Mouse (Mus musculus) B cell, adult 2 months (primary cell): ENCODE measurements around the gene Mmp23.
"Not testable (repeated sequence)": the region's sequence is repeated elsewhere in the genome, so short reads cannot be mapped to it uniquely, and the experiment has no call there.

Experiments
- DNase-seq, 2 experiments: peaks; one replicate each; pipeline ENCODE4 v3.0.0; 2022

Gene Mmp23

DNA sequence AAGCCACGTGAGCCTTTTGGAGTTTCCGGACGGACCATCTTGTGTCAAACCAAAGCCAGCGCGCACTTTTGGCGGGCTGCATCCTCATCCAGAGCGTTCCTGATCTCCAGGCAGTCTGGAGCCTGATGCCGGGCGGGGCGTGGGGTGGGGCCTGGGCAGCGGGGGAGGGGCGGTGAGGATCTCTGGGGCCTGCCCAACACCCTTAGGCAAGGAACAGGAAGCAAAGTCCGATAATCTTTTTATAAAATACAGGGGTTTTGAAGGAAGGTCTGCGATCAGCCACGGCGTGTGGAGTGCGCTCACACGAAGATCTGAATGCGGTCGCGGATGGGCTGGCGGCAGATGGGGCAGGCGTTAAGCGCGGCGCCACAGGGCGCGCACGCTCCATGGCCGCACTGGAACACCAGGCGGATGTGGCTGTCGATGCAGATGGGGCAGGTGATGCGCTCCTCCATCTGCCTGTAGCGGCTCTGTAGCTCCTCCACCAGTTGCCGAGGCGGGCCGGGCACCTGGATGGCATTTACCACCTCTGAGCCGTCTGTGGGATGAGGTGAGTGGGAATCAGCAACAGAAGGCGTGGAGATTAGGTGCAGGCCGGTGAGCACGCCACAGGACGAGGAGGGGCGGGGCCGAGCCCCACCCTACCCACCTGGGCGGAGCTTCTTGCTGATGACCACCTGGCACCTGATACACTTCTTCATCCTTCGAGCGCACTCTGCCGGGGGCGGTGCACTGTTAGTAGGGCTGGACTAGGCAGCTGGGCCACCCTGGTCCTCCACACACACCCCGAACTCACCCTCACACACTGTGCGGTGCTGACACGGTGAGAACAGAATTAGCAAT lies 1.5 kb upstream of the Mmp23 start:
- peak; percentile 59 to 63 for DNase-seq

DNA sequence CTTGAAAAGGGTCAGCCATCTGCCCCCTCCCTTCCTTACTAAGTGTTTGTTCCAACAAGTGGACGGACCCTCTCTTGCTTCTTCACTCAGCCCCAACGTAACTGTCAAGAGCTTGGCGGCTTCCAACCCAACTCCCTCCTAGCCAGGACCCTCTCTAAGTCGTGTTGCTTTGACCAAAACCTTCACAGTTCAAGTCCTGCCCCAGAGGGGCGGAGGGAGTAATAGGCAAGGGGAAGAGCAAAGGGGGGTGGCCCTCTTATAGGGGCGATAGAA lies 935 bp upstream of the Mmp23 start:
- DNase-seq = peak; percentile 41 to 46

DNA sequence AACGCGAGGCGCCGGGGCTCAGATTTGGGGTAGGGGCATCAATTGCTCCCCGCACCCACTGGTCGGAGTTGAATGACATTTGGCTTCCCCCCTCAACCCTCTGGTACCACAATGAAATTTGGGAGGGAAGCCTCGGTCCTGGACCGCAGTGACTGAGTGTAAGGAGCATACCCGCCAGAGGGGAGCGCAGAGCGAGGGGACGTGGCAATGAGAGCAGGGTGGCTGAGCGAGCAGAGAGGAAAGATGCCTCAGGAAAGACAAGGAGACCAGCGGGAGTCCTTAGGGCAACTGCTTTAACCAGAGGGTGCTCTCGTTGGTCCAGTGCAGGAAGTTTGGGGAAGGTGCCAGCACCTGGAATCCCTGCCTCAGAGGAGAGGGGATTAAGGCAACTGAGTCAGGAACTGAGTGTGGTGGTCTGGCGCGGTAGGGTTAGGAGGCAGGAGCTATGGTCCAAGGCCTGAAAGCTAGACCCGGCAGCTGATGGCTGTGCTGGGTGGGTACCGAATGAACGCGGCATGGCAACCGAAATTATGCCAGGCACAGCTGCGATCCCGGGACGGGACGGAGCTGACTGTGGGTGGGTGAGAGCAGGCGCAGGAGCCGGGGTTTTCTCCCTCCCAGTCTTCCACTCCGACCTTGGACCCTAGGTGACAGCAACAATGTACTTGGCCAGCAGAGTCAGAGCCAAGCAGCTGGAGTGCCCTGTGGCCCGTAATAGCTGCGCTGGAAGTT lies 433 bp upstream of the Mmp23 start:
- DNase-seq = peak; percentile 32 to 33

DNA sequence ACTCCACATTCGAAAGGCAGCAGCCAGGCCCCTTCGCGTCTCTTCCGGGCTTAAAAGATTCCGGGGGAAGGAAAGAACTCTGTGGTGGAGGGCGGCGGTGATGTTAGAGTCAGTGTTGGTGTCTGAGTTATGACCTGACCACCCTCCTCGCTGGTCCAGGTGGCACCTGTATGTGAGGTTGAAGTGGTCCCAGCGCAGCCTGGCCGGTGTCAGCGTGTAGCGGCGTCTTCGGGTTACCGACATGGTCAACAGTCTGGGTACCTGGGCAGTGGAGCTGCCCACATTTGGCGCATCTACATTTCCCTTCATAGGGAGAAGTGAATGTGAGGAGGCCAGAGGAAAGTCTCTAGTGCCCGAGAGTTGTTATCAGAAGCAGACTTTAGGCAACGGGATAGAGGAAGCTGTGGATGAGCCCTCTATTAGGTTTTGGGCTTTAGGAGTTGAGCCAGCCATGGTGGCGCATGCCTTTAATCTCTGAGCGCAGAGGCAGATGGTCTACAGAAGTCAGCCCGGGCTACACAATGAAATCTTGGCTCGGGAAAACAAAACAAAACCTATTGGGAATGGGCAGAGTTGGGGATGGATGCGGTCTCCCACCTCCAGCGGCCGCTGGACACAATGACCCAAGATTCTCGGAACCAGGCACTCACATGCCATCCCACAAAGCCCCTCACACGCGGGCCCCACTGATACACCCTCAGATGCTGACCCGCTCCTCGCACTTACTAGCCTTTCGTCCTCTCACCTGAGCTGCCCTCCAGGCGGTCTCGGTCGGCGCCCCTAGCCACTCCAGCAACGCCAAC lies 700 bp downstream of the Mmp23 start:
- DNase-seq = no peak

DNA sequence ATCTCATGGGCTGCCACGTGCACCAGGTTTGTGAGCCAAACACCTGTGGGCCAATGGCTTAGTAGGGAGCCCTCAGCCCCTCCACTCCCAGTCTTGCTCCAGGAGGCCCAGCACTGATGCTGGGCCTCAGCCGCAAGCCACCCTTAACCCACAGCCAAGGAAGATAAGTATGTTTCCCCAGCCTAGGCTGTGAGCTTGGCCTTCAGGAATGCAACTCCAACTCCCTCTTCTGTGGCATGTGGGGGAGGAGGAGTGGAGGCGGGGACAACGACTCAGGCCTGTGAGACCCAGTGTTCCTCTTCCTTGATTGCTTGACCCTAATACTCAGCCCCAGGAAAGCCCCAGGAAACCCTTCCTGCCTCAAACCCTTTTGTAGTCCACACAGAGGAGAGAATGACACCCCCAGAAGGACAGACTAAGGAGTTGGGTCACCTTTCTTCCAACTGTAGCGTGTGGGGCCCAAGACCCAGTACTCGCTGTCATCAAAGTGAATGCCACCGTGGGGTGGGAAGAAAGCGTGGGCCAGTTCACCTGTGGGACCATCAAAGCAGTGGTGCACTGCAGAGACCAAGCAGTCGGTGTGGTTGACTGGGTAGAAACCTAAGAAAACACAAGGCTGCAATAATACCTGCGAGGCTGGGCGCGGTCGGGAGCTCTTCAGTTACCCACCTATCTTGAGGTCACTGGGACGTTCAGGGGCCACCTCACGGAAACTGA lies 1.5 kb downstream of the Mmp23 start:
- DNase-seq = no peak

DNA sequence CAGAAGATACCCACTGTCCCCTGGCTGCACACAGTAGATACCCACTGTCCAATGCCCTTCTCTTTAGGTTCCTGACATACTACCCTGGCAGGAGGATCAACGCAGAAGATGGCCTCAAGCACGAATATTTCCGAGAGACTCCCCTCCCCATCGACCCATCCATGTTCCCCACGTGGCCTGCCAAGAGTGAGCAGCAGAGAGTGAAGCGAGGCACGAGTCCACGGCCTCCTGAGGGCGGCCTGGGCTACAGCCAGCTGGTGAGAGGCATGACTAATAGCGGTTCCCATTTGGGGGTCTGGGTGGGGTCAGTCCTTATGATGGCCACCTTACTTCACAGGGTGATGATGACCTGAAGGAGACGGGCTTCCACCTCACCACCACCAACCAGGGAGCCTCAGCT lies 3.8 kb downstream of the Mmp23 start:
- no peak for DNase-seq

DNA sequence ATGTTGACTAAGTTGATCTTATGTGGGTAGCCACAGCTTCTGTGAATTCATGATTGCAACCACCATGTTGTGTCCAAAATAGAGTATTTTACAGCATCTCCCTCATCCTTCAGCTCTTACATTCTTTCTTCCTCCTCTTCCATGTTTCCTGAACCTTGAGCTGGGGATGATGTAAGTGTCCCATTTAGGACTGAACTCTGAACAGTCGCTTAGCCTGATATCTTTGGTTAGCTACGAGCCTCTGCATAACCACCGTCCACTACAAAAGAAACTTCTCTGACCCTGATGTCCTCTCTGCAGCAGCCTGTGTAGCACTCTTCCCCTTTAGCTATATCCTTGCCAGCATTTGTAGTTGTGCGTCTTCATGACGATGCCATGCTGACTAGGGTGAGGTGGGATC lies 7.5 kb downstream of the Mmp23 start:
- no peak for DNase-seq

DNA sequence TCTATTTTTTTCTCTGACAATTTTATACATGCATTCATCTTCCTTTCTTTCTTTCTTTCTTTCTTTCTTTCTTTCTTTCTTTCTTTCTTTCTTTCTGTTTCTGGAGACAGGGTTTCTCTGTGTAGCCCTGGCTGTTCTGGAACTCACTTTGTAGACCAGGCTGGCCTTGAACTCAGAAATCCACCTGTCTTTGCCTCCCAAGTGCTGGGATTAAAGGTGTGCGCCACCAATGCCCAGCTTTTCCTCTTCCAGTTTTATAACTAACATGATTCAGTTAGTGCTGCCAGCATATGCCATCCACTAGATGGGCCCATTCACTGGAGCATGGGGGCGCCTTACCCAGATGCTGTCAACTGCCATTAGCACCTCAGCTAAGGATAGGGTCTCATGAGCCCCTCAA lies 7.9 kb downstream of the Mmp23 start, which contains the start of gene Gm10563:
Gene Gm10563, minus strand, starts transcription at position 101 of the 400 bp plus-strand sequence.
- not testable (repeated sequence) for DNase-seq

DNA sequence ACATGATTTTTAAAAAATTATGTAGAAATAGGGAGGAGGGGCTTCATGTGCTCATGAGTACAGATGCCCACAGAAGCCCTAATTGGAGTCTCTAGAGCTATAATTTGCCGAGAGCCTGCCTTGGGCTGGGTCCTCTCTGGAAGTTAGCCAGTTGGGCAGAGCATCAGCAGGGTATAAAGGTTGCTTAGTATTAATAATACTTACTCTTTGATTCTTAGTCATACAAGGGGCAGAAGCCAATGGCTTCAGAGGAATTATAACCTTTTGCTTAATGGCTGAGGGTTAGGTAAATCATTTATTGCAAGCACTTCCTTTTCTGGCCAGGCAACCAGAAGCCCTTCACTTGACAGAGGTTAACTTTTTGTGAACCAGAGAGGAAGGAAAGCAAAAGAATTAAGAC lies 9.7 kb downstream of the Mmp23 start:
- no peak for DNase-seq

DNA sequence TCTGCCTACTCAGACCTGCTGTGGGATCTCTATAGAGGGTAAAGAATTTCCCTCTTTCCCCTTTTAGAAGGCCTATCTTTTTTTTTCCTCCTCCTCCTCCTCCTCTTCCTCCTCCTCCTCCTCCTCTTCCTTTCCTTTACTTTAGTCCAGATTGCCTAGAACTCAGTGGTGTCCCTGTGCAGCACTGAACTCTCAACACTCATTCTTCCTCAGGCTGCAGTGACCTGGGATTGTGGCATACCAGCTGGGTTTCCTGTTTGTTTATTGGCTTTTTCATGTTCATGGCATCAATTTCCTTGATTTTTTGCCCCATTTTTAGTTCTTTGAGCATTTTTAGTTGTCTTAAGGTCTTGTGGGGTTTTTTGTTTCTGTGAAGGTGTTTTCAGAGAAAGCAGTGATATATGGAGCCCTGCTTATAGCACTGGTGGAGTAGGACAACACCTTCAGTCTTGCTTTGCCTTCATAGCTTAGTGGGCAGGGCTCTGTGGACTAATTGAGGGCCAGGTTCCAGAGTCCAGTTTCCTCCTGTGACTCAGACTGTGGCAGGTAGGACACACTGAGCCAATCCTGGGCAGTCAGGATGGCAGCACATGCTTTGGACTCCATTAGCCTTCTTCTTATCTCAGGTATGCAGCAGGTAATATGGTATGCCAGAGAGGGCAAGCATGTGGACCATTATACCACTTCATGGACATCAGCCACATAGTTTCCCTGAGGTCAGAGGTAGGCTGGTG lies 17.3 kb downstream of the Mmp23 start:
- DNase-seq = no peak

DNA sequence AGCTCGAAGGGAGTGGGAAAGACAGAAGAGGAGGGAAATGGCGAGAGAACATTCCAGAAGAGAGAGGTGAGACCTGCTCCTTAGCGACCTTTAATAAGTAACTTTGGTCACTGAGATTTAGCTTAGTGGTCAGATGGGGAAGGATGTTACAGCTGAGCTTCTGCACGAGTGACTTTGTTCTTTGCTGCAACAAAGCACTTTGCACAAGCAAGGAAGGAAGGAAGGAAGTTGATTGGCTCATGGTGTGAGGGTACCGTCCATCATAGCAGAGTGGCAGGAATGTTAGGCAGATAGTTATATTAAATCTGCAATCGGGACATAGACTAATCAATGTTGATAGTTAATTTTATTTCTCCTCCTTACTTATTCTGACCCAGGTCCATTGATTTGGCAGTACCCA lies 22.9 kb downstream of the Mmp23 start:
- no peak for DNase-seq

DNA sequence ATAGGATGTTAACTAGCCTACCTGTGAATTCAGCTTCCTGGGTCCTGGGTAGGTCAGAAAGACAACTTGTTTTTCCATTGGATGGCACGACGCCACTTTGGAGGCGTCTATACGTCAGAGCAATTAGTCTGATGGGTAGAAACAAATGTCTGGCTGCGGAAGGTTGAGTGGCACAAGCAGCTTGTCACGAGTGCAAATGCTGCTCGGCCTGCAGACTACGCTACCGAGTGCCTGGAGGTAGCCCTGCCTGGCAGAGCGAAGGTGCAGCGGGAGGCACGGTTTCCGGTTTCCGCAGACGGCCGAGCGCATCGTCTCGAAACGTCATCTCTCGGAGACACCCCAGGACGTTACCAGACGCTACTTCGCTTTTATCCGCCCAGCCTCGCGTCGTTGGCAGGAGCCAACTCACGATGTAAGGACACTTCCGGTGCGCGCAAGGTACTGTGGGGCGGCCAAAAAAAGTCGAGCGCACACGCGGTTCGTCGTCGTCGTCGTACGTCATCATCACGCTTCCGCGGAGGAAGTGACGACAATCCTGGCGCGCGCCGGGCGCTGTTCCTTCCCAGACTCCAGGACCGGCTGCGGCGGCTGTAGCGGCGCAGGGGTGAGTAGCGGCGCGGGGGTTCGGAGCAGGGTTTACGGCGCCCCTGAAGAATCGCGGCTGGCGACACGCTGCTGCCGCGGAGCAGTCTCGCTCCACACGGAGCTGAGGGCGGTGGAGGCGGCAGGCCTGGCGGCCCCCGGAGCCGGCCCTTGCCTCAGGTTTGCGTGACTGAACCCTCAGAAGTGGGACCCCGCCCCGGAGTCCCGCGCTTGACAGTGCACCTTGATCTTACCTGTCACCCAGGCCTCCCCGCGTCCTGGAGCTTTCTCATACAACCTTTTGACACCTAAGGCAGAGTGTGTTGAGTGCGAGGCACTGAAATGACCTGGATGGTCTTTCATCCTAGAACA lies 28.6 kb downstream of the Mmp23 start, which contains the start of gene Cdk11b:
Gene Cdk11b, plus strand, starts transcription at position 517 of the 954 bp plus-strand sequence.
- peak; percentile 93 to 94 for DNase-seq

DNA sequence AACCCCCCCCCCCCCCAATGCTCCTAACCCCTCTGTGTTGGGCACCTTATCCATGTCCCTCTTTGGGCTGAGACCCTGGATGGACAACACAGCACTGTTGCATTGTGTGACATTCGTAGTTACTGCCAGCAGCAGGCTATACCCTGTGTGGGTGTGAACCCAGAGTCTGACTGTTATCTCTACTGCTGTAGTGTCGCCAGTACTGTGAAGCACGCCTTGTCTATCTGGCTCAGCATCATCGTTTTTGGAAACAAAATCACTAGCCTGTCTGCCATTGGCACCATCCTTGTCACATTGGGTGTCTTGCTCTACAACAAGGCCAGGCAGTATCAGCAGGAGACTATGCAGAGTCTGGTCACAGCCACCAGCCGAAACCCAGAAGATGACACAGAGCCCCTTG lies 34.9 kb downstream of the Mmp23 start:
- DNase-seq = no peak

DNA sequence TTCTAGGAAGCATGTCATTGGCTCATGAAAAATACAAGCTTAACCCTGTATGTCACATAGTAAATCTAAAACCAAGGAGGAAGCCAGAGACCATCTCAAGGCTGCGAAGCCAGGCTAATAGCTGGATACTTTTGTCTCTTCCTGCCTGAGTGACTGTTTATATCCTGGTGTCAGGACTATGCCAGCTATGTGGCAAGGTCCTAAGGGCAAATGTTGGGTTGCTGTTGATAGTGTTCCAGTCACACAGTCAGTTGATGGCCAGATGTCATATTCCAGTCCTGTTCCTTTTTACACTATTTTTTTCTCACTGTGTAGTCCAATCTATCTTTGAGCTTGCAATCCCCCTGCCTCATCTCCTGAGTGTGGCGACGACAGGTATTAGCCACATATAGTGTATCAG lies 39.9 kb downstream of the Mmp23 start:
- no peak for DNase-seq

DNA sequence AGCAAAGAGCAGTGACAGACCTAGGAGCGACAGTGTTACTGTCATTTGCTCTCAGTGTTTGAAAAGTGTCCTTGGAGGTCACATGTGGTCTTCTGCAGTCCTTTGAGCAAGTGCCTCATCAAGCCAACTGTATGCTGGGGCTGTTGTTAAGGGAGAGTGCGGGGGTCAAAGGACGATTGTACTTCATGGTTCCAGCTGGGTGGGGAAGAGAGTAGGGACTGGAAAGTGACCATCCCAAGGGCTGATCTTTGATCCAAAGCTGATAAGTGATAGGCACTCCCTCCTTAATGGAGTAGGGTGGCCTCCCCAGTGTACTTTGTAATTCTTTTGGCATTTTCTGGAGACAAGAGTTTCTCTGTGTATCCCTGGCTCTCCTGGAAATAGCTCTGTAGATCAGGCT lies 41.3 kb downstream of the Mmp23 start:
- DNase-seq = no peak

DNA sequence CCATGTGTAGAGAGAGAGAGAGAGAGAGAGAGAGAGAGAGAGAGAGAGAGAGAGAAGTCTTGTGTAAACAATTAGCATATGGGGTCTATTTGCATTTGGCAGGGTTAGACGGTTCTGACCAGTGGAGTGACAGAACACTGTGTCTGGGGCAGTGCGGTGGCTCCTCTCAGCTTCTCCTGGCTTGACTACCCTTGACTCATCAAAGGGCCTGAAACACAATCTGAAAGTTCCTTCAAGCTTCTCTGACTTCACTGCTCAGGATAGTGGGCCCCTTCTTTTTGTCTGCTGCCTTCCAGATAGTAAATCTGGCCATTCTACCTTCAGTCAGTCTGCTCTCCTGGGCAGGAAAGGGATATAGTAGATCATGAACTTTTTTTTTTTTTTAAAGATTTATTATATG lies 46.4 kb downstream of the Mmp23 start:
- DNase-seq = no peak

DNA sequence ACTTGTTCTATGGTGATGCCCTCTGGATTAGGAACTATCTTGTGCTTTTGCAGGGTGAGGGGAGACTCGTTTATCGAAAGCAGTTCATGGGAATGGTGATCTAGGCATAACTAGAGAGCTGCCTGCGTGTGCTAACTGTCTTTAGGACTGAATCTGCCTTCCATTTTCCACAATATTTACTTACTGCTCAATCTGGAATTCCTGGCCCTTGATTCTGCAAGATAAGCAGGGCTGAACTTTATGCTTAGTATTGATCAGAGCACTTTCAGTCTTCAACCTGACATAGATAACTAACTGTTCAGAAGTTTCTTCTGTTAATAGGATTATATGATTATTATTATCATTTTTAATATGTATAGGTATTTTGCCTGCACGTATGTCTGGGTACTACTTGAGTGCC lies 48.1 kb downstream of the Mmp23 start:
- DNase-seq = no peak

DNA sequence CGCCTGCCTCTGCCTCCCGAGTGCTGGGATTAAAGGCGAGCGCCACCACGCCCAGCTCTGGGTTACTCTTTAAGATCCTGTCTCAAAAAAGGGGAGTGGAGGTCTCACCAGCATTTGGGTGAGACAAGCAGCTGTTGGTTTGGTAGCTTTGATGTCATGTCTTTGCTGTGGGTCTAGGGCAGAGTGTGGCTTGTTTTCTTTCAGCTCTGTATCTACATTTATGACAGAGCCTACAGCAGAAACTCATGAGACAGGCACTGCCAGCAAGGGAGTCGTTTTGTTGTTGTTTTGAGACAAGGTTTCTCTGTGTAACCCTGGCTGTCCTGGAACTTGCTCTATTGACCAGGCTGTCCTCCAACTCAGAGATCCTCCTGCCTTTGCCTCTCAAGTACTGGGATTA lies 49.4 kb downstream of the Mmp23 start:
- DNase-seq = no peak

DNA sequence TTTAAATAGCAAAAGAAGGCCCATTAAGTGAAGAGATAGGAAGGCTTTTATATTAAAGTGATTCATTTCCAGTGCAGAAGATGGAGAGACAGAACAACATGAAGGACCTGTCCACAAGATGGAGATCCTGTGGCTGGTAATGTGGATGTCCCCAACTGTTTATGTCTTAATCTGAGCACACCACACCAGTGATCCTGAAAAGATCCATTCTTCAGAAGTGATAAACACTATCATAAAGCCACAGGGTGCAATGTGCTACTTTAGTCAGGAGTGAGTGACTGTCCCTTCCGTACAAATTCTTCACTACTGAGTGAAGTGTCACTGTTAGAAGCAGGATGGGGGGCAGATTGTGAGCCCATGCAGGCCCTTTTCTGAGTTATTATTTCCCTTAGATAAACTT lies 50.4 kb downstream of the Mmp23 start:
- no peak for DNase-seq

DNA sequence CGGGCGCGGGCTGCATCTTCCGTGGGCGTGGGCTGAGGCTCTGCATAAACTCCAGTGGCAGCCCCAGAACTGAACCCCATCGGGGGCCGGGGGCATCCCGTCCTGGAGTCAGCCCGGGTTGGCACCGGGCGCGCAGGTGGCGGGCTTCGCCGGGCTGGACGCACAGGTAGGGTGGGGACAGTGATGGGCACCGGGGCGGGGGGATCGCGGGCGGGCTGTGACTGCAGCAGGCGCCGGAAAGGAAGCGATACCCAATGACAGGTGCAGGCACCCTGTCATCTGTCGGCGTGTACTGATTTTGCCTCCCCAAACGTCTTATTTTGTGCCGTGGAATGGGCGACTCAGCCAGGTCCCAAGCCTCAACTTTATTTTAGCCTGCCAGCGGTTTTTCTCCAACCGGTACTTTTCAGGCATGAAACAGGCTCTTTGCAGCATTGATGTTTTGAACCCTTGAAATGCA lies 51.2 kb downstream of the Mmp23 start:
- no peak for DNase-seq
